8 mouse cellular contexts compared by ENCODE assay signal in the genomic region with DNA sequence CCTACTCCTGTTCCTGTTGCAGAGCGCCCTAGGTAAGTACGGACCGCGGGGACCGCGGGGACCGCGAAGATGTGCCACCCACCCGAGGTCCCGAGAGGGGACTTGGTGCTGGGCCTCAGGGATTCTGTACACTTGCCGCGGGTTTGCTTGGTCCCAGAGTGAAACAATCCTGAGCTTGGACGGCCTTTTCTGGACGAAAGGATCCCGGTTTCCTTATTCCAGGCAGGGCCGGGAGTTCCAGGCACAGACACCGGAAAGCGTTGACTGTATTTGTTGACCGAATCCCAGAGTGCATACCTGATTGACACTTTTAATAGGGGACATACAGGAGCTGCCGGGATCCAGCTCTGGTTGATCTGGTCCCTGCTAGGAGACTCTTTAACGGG. TPM values are rescaled to one million over a fixed set of nuclear protein-coding genes. Genes with fewer than 3 reads are reported as not detected.
A peak's percentile ranks its signal among the peaks of the same experiment; 100 is the strongest.
DNase-seq lines count a peak whose midpoint lies in the region; ATAC-seq and TF ChIP-seq lines count a peak whose summit lies in the region.

No protein-coding gene starts in this region.

- peaks cover 20% of the 10 kb centered on the region for H3K4me1 ChIP-seq in lung, embryonic 15.5 days
- H3K4me1 ChIP-seq in embryonic facial prominence, embryonic 14.5 days (ENCODE audit: control insufficient read depth, insufficient read depth, low read length) = no peaks in the 10 kb centered on the region
- no peaks in the 10 kb centered on the region; the same call in 1 of the 2 replicates for H3K4me1 ChIP-seq in intestine, postnatal 0 days (replicated peaks; ENCODE audit: control insufficient read depth, insufficient read depth, low read length)
- H3K4me1 ChIP-seq in neural tube, embryonic 14.5 days (ENCODE audit: control insufficient read depth, insufficient read depth, low read length) = peaks cover 7% of the 10 kb centered on the region; the same call in 1 of the 2 replicates

- H3K27ac ChIP-seq in lung, embryonic 15.5 days = peak overlapping the region; percentile 32; the same call in 1 of the 2 replicates
- 0 out of 2 replicates have a peak overlapping the region, but pooled peaks have one; percentile 5 for H3K27ac ChIP-seq in embryonic facial prominence, embryonic 14.5 days (replicated peaks; ENCODE audit: low read depth, low read length)
- peak overlapping the region; percentile 83 for H3K27ac ChIP-seq in intestine, postnatal 0 days (ENCODE audit: low read depth, low read length)
- no peak overlapping the region for H3K27ac ChIP-seq in neural tube, embryonic 14.5 days (ENCODE audit: low read depth, low read length)

- no peak for ATAC-seq in lung, embryonic 15.5 days (ENCODE audit: borderline replicate concordance, extremely low read depth, low FRiP score, low TSS enrichment)
- ATAC-seq in embryonic facial prominence, embryonic 14.5 days (ENCODE audit: low read depth) = peak; percentile 4; the same call in 1 of the 2 replicates
- ATAC-seq in intestine, postnatal 0 days = peak; percentile 23
- ATAC-seq in neural tube, embryonic 14.5 days (ENCODE audit: low read depth) = no peak

- intact Hi-C loops in gastrocnemius, postnatal 36 days (cut with DNase I) = no loop called here

- no peak for DNase-seq in lung, postnatal 14 days
- DNase-seq in embryonic facial prominence, embryonic 14.5 days (ENCODE audit: low spot score) = peak; percentile 17
- DNase-seq in gastrocnemius, postnatal 36 days = no peak
- DNase-seq in adrenal gland, postnatal 25 days = no peak
- DNase-seq in layer of hippocampus, postnatal 36 days = no peak

- H3K4me2 ChIP-seq in lung, embryonic 15.5 days = peak overlapping the region; percentile 97
- peak overlapping the region; percentile 89 for H3K4me2 ChIP-seq in embryonic facial prominence, embryonic 14.5 days (ENCODE audit: low read depth, low read length)
- peak overlapping the region; percentile 83 for H3K4me2 ChIP-seq in intestine, postnatal 0 days (replicated peaks; ENCODE audit: low read depth)
- H3K4me2 ChIP-seq in neural tube, embryonic 14.5 days (ENCODE audit: low read depth, low read length) = peak overlapping the region; percentile 91

- H3K4me3 ChIP-seq in lung, embryonic 15.5 days = peak overlapping the region; percentile 61
- H3K4me3 ChIP-seq in embryonic facial prominence, embryonic 14.5 days (ENCODE audit: low read depth, low read length) = peak overlapping the region; percentile 60
- H3K4me3 ChIP-seq in intestine, postnatal 0 days (ENCODE audit: low read depth, low read length) = peak overlapping the region; percentile 64
- H3K4me3 ChIP-seq in neural tube, embryonic 14.5 days (ENCODE audit: low read depth, low read length) = peak overlapping the region; percentile 38

- peaks cover 43% of the 10 kb centered on the region for H3K27me3 ChIP-seq in lung, embryonic 15.5 days
- H3K27me3 ChIP-seq in embryonic facial prominence, embryonic 14.5 days (replicated peaks; ENCODE audit: control insufficient read depth, insufficient read depth, low read length) = peaks cover 42% of the 10 kb centered on the region
- H3K27me3 ChIP-seq in intestine, postnatal 0 days (replicated peaks; ENCODE audit: control insufficient read depth, insufficient read depth, low read length) = no peaks in the 10 kb centered on the region
- H3K27me3 ChIP-seq in neural tube, embryonic 14.5 days (ENCODE audit: control insufficient read depth, insufficient read depth, low read length) = peaks cover 25% of the 10 kb centered on the region

- no peak for TF ChIP-seq CTCF in intestine, postnatal 0 days (IDR thresholded peaks at IDR 0.05; ENCODE audit: low read depth)

- WGBS in lung, embryonic 15.5 days = 1% methylated on average over 21 of the region's 21 CpGs
- 1% methylated on average over 20 of the region's 21 CpGs for WGBS in embryonic facial prominence, embryonic 14.5 days
- under 1% methylated on average over 21 of the region's 21 CpGs for WGBS in intestine, postnatal 0 days
- WGBS in neural tube, embryonic 14.5 days = 1% methylated on average over 21 of the region's 21 CpGs

- peak overlapping the region; percentile 64 for H3K9ac ChIP-seq in lung, embryonic 15.5 days
- H3K9ac ChIP-seq in embryonic facial prominence, embryonic 14.5 days (ENCODE audit: low read depth, low read length) = peak overlapping the region; percentile 70
- H3K9ac ChIP-seq in intestine, postnatal 0 days (ENCODE audit: low read depth, low read length) = peak overlapping the region; percentile 53
- H3K9ac ChIP-seq in neural tube, embryonic 14.5 days (replicated peaks; ENCODE audit: low read depth, low read length) = peak overlapping the region; percentile 50

- H3K9me3 ChIP-seq in lung, embryonic 15.5 days = no peaks in the 10 kb centered on the region
- H3K9me3 ChIP-seq in embryonic facial prominence, embryonic 14.5 days (ENCODE audit: control insufficient read depth, low read length) = no peaks in the 10 kb centered on the region
- no peaks in the 10 kb centered on the region for H3K9me3 ChIP-seq in intestine, postnatal 0 days (ENCODE audit: control insufficient read depth)
- H3K9me3 ChIP-seq in neural tube, embryonic 14.5 days (ENCODE audit: control insufficient read depth, low read length) = no peaks in the 10 kb centered on the region

- H3K36me3 ChIP-seq in lung, embryonic 15.5 days = no peaks in the 10 kb centered on the region
- H3K36me3 ChIP-seq in embryonic facial prominence, embryonic 14.5 days (ENCODE audit: control insufficient read depth, insufficient read depth, low read length) = no peaks in the 10 kb centered on the region
- no peaks in the 10 kb centered on the region for H3K36me3 ChIP-seq in intestine, postnatal 0 days (ENCODE audit: control insufficient read depth, insufficient read depth)
- H3K36me3 ChIP-seq in neural tube, embryonic 14.5 days (ENCODE audit: control insufficient read depth, insufficient read depth, low read length) = no peaks in the 10 kb centered on the region

RNA-seq across cellular contexts. Expression of gene Ifnlr1, which starts 0.5 kb away (rescaled TPM):
- polyA plus RNA-seq in lung, embryonic 15.5 days (2015; fragmentation: Nextera tagmentation; extraction: Ambion mirVana) = 1.5 and 1.8 TPM in 2 replicates
- polyA plus RNA-seq in embryonic facial prominence, embryonic 14.5 days (2014; fragmentation: Nextera tagmentation; extraction: Ambion mirVana) = 1.1 TPM in 2 replicates
- polyA plus RNA-seq in intestine, postnatal 0 days (2015; fragmentation: Nextera tagmentation; extraction: Ambion mirVana) = 5.5 and 5.9 TPM in 2 replicates
- polyA plus RNA-seq in neural tube, embryonic 14.5 days (2014; fragmentation: Nextera tagmentation; extraction: Ambion mirVana) = 0.32 and 0.46 TPM in 2 replicates
- under 1 TPM; 0.23 to 0.35 TPM for total RNA-seq in gastrocnemius, postnatal 36 days (2021)
- 0.18 and 0.19 TPM in 2 replicates for total RNA-seq in adrenal gland, postnatal 25 days (2021)
- total RNA-seq in layer of hippocampus, postnatal 36 days (2021) = under 1 TPM; 0.08 to 0.10 TPM

RNA-seq across cellular contexts. Expression of gene Il22ra1, which starts 41.4 kb away (rescaled TPM):
- 0.12 TPM in 1 of 2 replicates, not detected in the other for polyA plus RNA-seq in lung, embryonic 15.5 days (2015; fragmentation: Nextera tagmentation; extraction: Ambion mirVana)
- 0.33 and 0.35 TPM in 2 replicates for polyA plus RNA-seq in embryonic facial prominence, embryonic 14.5 days (2014; fragmentation: Nextera tagmentation; extraction: Ambion mirVana)
- 7.7 and 7.8 TPM in 2 replicates for polyA plus RNA-seq in intestine, postnatal 0 days (2015; fragmentation: Nextera tagmentation; extraction: Ambion mirVana)
- polyA plus RNA-seq in neural tube, embryonic 14.5 days (2014; fragmentation: Nextera tagmentation; extraction: Ambion mirVana) = not detected in 2 replicates
- total RNA-seq in gastrocnemius, postnatal 36 days (2021) = not detected
- total RNA-seq in adrenal gland, postnatal 25 days (2021) = 1.3 and 1.6 TPM in 2 replicates
- total RNA-seq in layer of hippocampus, postnatal 36 days (2021) = not detected

Comparison
In these comparisons a context has a peak if more than half of its experiments do, and no peak if none do; other contexts are left out.
1. ATAC-seq: peak in embryonic facial prominence, embryonic 14.5 days (single experiment) and intestine, postnatal 0 days (single experiment); none in lung, embryonic 15.5 days (single experiment) and neural tube, embryonic 14.5 days (single experiment).
2. Peak in every context shown above with its lines, with median percentiles within 50 percentile points of each other: H3K4me2 ChIP-seq, H3K4me3 ChIP-seq and H3K9ac ChIP-seq.